Mouse (Mus musculus) mouse embryonic stem cell (cell line): ENCODE measurements around the gene Cep250.

Experiments used
- in situ Hi-C, 2 experiments: fragments of 300-500 bp; cut with MboI; formaldehyde crosslinking; loops; 1 replicate in 1 of 2; 3 replicates in 1 of 2; pipeline ENCODE4 v1.14.3; 2019 to 2020; ENCODE audit warnings: low sequenced_read_pairs in 2 of 2, low pct_unique_long_range_greater_than_20kb in 1 of 2, mixed read lengths in 1 of 2; ENCODE audit not compliant: unreplicated experiment in 1 of 2

The Cep250 gene

GRCm38 (mm10) chr2:156039390-156039789, 83.1 kb downstream of the Cep250 start:
- in situ Hi-C loops = no loop called here

DNA sequence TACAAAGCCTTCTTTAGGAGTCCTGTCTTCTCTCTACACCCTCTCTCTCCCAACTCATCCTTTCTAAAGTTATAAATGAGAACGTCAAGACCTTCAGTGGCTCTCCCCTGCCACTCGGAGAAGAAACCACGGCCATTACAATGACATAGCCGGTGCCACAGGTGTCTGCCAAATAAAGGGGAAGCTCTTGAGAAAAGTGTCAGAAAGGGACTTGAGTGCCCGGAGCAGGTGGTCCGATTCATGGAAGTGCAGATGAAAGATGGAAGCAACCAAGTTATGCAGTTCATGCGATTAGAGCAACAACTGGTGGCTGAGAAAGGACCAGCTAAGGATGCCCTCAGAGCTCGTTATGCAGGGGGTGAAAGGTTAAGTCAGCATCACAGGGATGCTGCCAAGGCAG, 86.6 kb downstream of the Cep250 start:
- in situ Hi-C loops = no loop called here

GRCm38 (mm10) chr2:156047929-156048328, 91.7 kb downstream of the Cep250 start:
- in situ Hi-C loops = no loop called here
